Comparison of ENCODE assay signal across 9 mouse cellular contexts in the genomic region with DNA sequence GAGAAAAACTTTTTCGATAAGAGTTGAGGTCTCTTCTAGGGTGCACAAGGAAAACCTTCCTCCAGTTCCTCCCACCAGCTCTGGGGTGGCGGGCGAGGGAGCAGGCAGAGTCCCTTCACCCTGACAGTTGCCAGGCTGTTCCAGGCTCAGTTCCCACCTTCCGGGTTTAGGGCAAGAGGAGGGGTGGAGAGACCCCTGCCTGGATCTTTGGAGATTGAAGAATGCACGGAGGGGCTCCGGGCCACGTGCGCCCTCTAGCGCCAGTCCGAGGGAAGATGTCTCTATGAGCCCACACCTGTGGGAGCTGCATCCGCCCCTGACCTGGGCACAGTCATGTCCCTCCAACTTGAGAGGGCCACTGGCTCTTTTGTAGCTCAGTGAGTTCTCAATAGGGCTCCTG.
DNase-seq lines count a peak whose midpoint lies in the region; ATAC-seq and TF ChIP-seq lines count a peak whose summit lies in the region.
"Had no signal": no experiment of that assay in that cellular context is flagged by ENCODE, and none has a peak within 500 bp of the region (broad histone marks: within the 10 kb centered on the region; RNA-seq: fewer than 3 reads in every experiment).

No protein-coding gene starts in this region.

- peak; percentile 60 for TF ChIP-seq CTCF in olfactory bulb, adult 2 months (IDR thresholded peaks at IDR 0.05; ENCODE audit: insufficient read depth, low read depth, low read length)

- no peak for TF ChIP-seq POLR2A in olfactory bulb, adult 2 months (IDR thresholded peaks at IDR 0.05; ENCODE audit: insufficient read depth, low read depth, low read length)

- H3K27ac ChIP-seq in midbrain, embryonic 10.5 days (replicated peaks), result peak overlapping the region; percentile 42; the same call in 1 of the 2 replicates
- H3K27ac ChIP-seq in midbrain, embryonic 15.5 days, result no peak overlapping the region
- H3K27ac ChIP-seq in embryonic facial prominence, embryonic 11.5 days (replicated peaks; ENCODE audit: low read depth, low read length), result no peak overlapping the region
- no peak overlapping the region for H3K27ac ChIP-seq in olfactory bulb, adult 2 months (ENCODE audit: insufficient read depth, low read depth, low read length)
- H3K27ac ChIP-seq: neural tube, embryonic 13.5 days had no signal

- peak; percentile 5 for DNase-seq in gastrocnemius, postnatal 10 days
- DNase-seq in gastrocnemius, postnatal 25 days, result no peak
- peak; percentile 66 for DNase-seq in midbrain, embryonic 10.5 days (ENCODE audit: low spot score)
- DNase-seq in embryonic facial prominence, embryonic 11.5 days (ENCODE audit: low spot score), result peak; percentile 54
- no peak for DNase-seq in urinary bladder, adult 2 months (ENCODE audit: low spot score)
- no peak for DNase-seq in heart, adult 8-10 months (ENCODE audit: low spot score)

- ATAC-seq in midbrain, embryonic 15.5 days (replicated peaks), result no peak
- ATAC-seq in embryonic facial prominence, embryonic 11.5 days (replicated peaks; ENCODE audit: insufficient number of reproducible peaks, low FRiP score, low TSS enrichment, low read depth), result no peak

- 12% methylated on average over 11 of the region's 11 CpGs for WGBS in midbrain, embryonic 10.5 days
- WGBS in midbrain, embryonic 15.5 days, result 9% methylated on average over 11 of the region's 11 CpGs
- 11% methylated on average over 11 of the region's 11 CpGs for WGBS in embryonic facial prominence, embryonic 11.5 days
- WGBS in olfactory bulb, adult 2 months, result 9% methylated on average over 11 of the region's 11 CpGs

- peaks cover 19% of the 10 kb centered on the region for H3K4me1 ChIP-seq in midbrain, embryonic 10.5 days
- 0 out of 2 replicates have a peak, but pooled peaks cover 5% of the 10 kb centered on the region for H3K4me1 ChIP-seq in midbrain, embryonic 15.5 days
- H3K4me1 ChIP-seq in embryonic facial prominence, embryonic 11.5 days (ENCODE audit: control insufficient read depth, insufficient read depth, low read length), result no peaks in the 10 kb centered on the region
- peaks cover 7% of the 10 kb centered on the region; the same call in 1 of the 2 replicates for H3K4me1 ChIP-seq in olfactory bulb, adult 2 months (ENCODE audit: control insufficient read depth, insufficient read depth, low read length)
- H3K4me1 ChIP-seq: neural tube, embryonic 13.5 days had no signal

- H3K27me3 ChIP-seq in midbrain, embryonic 10.5 days (ENCODE audit: low read depth, poor library complexity, severe bottlenecking), result no peaks in the 10 kb centered on the region
- H3K27me3 ChIP-seq in midbrain, embryonic 15.5 days (replicated peaks), result no peaks in the 10 kb centered on the region
- no peaks in the 10 kb centered on the region for H3K27me3 ChIP-seq in embryonic facial prominence, embryonic 11.5 days (ENCODE audit: control insufficient read depth, insufficient read depth, low read length)

- H3K4me2 ChIP-seq in midbrain, embryonic 15.5 days, result no peak overlapping the region
- H3K4me2 ChIP-seq in embryonic facial prominence, embryonic 11.5 days (ENCODE audit: low read depth, low read length), result no peak overlapping the region
- H3K4me2 ChIP-seq: neural tube, embryonic 13.5 days had no signal

- H3K9ac ChIP-seq in midbrain, embryonic 15.5 days, result no peak overlapping the region
- no peak overlapping the region for H3K9ac ChIP-seq in embryonic facial prominence, embryonic 11.5 days (replicated peaks; ENCODE audit: low read length)
- H3K9ac ChIP-seq: neural tube, embryonic 13.5 days had no signal

- no peaks in the 10 kb centered on the region for H3K36me3 ChIP-seq in midbrain, embryonic 10.5 days
- H3K36me3 ChIP-seq in midbrain, embryonic 15.5 days (replicated peaks), result no peaks in the 10 kb centered on the region
- H3K36me3 ChIP-seq in embryonic facial prominence, embryonic 11.5 days (replicated peaks; ENCODE audit: control insufficient read depth, insufficient read depth, low read depth, low read length), result no peaks in the 10 kb centered on the region
- H3K36me3 ChIP-seq: neural tube, embryonic 13.5 days had no signal

- no peaks in the 10 kb centered on the region for H3K9me3 ChIP-seq in midbrain, embryonic 10.5 days (replicated peaks)
- no peaks in the 10 kb centered on the region for H3K9me3 ChIP-seq in midbrain, embryonic 15.5 days
- no peaks in the 10 kb centered on the region for H3K9me3 ChIP-seq in embryonic facial prominence, embryonic 11.5 days (replicated peaks; ENCODE audit: control insufficient read depth, low read length)
- H3K9me3 ChIP-seq: neural tube, embryonic 13.5 days had no signal

- peak overlapping the region; percentile 43 for H3K4me3 ChIP-seq in midbrain, embryonic 10.5 days
- H3K4me3 ChIP-seq in midbrain, embryonic 15.5 days, result no peak overlapping the region
- no peak overlapping the region for H3K4me3 ChIP-seq in embryonic facial prominence, embryonic 11.5 days (ENCODE audit: low read depth, low read length)
- no peak overlapping the region for H3K4me3 ChIP-seq in olfactory bulb, adult 2 months (ENCODE audit: insufficient read depth, low read depth, low read length)
- H3K4me3 ChIP-seq: neural tube, embryonic 13.5 days had no signal

Comparison
In these comparisons a context has a peak if more than half of its experiments do, and no peak if none do; other contexts are left out.
1. DNase-seq: peak in gastrocnemius, postnatal 10 days (single experiment), midbrain, embryonic 10.5 days (single experiment) and embryonic facial prominence, embryonic 11.5 days (single experiment); none in gastrocnemius, postnatal 25 days (single experiment), urinary bladder, adult 2 months (single experiment) and heart, adult 8-10 months (single experiment).